Mouse (Mus musculus) heart, adult 8-10 months (tissue): ENCODE measurements around the gene Ssbp3. TPM values are rescaled to one million over a fixed set of nuclear protein-coding genes. Genes with fewer than 3 reads are reported as not detected.

ENCODE experiments used
- DNase-seq: peaks from one replicate; pipeline ENCODE4 v3.0.0; 2022; ENCODE audit warnings: low spot score
- total RNA-seq, 4 experiments: library from RNA; stranded (reverse); gene quantifications; 2 replicates each; pipeline ENCODE4 v1.2.4; 2022

Ssbp3 gene
- total RNA-seq, 4 experiments from 2014 or later: 34.2 to 42.5 (median 36.2) TPM

DNA sequence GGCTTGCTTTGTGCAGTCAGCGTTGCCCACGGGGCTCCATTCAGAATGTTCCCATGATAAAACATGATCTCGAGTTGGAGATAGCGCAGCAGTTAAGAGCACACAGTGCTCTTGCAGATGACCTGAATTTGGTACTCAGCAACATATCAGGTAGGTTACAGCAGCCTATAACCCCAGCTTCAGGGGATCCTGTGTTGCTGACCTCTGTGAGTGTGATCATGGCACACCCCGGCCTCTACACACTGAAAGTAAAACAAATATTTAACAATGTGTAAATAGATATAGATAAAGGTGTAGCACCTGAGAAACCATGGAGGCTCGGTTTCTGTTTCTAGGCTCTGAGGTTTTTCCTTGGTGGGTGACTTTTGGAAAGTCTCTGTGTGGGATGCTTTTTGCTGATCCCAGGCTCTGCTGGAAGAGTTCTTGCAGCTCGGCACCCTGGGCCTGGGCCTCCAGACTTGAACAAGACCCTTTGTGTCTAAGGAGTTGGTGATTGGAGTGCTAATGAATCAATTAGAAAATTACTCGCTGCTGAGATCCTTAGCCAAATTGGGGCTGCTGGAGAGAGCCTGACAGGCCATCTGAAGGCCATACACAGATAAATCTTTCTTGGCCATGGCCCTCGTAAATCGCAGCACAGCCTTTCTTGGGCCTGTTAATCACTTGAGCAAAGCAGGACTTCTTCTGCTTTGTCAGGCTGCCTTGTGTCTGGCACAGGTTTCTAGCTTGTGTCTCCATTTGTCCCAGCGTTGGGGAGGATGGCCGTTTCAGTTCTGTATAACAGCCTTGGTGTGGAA, 49.2 kb downstream of the Ssbp3 start:
- DNase-seq: no peak

DNA sequence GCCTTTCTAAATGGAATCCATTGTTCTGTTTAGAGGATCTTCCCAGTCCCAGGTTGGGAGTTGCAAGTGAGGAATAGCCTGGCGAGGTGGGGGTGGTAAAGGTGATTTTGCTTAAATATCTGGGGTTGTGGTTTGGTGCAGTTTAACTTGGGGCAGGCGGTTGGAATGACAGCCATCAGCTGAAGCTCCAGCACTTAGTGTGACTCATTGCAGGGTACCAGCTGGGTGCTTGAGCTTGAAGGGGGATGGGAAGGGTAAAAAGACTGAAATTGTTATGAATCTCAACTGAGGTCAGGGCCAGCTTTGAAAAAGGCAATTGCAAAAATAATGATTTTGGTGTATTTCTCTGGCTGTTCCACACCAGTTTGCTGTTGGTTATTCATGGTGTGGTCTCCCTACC, 50.0 kb downstream of the Ssbp3 start:
- DNase-seq: no peak

DNA sequence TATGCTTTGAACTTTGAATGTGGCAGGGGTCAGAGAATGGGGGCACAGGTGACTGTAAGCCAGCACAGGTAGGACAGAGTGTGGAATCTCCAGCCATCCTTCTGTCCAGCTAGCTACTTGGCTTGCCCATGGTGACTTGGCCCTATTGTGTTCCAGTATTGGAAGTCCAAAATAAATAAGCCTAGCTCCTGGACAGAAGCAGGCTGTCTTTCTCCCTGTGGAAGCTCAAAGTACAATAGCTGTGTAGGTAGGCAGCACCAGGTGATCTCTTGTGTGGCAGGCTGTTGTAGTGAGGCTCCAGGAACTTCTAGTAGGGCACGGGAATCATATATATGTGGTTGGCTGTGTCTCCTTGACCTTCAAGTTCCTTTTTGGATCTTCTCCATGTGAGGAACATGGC, 50.8 kb downstream of the Ssbp3 start:
- DNase-seq: no peak

DNA sequence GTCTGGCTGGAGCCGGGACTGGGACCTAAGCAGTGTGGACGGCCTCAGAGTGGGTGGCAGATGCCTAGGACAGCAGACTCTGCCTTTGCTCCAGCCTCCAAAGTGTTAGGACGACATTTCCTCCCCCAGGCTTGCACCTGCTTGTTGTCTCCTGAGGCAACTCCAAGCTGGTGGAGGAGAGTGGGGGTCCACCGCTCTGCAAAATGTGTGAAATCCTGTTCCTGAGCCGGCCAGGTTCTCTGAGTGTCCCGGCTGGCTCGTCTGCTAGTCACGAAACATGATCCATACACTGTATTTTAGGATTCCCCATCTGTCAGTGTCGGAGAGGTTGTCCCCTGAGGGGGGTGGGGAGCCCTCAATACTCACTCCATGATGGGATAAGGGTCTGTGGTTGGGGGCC, 53.9 kb downstream of the Ssbp3 start:
- no peak for DNase-seq

DNA sequence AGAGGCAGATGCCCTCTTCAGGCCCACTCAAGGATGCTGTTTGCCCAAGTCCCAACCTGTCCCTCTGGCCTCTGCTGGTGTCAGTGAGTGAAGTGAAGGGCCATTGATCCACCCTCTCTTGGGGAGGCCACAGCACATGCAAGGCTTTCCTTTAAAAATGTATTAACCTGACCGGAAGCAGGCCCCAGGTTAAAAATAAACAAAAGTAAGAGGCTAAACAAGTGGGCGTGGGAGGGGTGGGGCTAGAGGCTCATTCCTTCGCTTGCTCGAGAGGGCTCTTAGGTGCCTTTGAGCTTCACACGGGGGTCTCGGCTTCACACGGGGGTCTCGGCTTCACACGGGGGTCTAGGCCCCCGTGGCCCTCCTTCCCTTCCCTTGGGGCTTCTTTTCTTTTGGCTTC, 54.5 kb downstream of the Ssbp3 start:
- no peak for DNase-seq

DNA sequence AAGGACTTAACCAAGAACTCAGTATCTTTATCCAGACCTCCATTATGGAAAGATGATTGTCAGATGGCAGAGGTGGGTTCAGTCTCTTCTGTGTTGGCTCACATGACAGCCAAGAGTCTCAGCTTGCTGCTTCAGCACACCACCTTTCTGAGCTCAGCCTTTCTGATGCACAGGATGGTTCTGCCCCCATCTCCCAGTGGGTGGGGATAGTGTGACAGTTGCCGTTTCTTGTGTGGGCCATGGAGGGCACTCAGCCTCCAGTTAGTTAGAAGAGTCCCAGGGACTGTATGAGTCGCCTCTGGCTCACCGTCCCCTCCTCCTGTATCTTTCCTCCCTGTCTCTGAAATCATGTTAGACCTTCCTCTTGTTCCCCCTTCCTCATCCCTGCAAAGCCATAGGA, 55.9 kb downstream of the Ssbp3 start:
- no peak for DNase-seq

DNA sequence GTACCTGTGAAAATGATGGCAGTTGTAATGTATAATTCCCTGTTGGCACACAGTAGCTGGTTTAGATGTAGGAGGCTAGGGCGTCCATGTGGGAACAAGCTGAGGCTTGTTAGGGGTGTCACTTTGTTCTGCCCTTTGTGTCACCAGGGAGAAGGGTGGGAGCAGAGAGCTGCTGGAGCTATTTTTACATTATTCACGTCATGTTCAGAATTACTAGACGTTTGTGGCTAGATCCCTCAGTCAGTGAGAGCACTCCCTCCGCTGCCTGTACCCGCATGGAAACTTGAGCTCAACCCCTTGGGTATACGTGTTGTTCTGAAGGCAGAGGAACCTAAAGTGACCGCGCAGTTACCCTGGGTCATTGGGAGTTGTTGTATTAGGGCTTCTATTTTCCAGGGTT, 58.4 kb downstream of the Ssbp3 start:
- DNase-seq: no peak

DNA sequence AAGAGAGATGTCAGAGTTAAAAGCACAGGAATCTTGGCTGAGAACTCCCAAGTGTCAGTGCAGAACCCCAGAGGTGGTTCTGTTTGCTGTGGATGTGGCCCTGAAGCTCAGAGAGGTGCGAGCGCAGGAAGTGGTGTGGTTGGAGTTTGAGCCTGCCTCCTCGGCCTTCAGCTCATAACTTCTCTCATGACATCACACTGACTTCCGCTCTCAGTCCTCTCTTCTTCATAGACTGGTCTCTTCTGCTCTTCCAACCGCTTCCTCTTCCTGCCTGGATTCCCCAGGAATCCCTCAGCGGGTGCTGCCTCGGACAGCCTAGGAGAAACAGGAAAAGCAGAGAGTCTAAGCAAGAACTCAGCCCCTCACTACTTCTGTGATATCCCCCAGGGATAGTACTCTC, 60.3 kb downstream of the Ssbp3 start:
- no peak for DNase-seq

DNA sequence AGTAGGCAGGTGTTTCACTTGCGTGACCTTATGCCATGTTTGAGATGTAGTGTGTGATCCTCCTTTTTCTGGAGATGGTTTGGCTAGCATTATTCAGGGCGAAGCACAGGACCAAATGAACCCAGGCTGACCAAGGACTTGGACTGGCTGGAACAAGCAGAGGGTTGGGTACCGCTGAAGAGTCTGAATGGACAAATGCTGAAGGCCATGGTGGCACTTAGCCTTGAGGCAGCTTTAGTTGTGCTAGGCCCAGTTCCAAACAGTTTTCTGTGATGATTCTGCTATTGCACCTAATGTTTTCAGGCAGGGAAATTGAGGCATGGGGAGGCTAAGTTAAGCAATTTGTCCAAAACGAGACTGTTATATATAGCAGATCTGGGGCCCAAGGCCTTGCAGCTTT, 61.6 kb downstream of the Ssbp3 start:
- no peak for DNase-seq

DNA sequence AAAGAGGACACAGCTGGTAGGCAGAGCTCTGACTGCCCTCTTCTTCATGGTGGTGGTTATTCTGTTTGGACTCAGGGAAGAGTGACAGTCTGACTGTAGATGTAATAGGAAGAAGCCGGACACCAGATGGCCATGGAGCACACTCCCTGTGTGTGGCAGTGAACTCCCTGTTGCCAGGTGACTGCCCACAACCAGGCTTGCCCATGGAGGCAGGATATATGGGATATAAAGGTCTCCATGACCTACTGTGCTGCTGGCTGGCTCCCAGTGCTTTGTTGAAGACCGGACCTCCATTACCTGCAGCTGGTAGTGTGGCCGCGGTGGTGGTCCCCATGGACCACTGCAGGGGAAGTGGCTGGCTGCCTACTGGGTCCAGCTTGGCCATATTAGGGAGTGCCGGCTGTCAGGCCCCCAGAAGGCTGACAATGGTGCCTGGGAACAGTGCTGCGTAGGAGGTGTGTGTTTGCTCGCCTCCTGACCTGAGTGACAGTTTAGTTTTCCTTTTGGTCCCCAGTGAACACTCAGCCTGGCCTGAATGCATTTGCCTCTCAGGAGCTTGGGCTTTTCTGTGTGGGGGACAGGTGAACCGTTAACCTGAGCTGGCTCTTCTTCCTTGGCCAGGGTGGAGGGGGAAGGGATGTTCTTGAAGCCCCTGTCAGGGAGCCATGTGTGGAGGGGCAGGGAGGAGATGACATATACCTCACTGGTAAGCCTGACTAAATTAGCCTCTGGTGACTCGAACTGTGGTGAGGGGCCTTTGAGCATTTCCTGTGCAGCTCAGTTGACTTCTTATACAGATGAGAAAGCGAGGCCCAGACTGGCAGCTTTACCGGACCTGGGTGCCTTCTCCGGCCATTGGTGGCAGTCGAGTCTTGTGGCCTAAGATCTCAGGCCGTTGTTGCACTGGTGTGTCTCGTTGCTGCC, 62.2 kb downstream of the Ssbp3 start:
- DNase-seq: no peak

DNA sequence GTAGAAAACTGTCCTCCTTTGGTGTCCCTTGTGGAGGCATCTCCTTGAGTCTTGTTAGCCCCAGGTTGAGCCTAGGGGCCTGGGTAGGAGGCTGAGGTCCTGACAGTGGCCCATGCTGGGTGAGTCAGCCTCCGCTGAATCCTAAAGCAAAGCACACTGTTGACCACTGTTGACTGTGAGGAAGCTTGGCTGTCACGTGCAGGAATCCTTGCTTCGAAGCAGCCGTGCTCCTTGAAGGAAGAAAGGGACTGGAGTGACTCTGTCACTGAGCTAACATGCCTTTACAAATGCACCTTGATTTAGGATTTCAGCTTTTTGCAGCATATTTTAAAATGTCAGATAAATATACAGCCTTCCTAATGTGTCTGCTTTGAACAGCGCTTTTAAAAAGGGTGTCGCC, 64.8 kb downstream of the Ssbp3 start:
- no peak for DNase-seq

DNA sequence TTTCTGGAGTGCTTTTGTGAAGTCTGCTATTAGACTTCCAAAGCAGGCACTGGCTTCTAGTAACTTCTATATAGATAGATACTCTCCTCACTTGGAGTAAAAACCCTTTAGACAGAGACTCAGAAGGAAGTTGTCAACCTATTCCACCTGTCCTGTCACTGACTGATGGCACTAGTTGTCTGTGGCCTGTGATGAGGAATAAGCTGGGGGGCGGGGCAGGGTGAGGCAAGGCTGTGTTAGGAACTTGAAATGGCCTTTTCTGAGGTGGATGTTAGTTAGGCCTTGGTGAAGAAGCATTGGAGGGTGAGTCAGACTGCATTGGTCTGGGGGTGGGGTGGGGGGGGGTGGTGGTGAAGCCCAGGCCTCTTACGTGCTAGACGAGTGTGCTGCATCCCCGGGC, 65.4 kb downstream of the Ssbp3 start:
- no peak for DNase-seq

DNA sequence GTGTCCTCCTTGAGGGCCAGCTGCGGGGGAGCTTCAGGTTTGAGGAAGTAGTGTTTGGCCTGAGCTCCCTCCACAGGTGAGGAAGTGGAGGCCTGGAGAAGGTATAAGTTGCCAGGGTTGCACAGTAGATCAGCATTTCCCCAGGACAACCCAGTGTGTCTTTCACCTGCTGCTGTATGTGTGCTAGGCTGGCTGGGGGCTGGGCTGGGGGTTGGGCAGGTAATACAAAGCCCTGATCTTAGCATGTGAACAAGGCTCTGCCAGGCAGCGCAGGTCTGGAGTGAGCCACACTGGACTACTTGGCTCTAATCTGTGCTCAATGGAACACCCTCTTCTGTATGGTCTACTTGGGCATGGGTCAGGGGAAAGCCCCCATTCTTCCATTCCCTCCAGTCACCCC, 66.1 kb downstream of the Ssbp3 start:
- DNase-seq: no peak

DNA sequence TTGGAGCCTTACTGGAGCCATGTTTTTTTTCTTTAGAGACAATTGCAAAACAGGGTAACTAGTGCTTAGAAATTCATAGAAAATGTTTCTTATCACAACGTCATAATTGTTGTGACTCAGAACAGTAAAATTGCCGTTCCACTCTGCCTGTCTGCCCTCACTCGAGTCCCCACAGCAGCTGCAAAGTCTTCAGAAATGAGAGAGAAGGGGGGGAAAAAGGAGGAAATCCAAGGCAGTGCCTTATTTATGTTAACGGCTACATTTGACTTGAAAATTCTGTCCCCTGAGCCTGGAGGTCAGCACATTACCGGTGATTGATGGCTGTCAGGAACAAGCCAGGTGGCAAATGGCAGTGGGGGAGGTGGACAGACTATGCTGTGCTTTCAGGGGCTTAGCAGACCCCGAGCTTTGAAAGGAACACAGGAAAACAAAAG, 66.7 kb downstream of the Ssbp3 start:
- no peak for DNase-seq

DNA sequence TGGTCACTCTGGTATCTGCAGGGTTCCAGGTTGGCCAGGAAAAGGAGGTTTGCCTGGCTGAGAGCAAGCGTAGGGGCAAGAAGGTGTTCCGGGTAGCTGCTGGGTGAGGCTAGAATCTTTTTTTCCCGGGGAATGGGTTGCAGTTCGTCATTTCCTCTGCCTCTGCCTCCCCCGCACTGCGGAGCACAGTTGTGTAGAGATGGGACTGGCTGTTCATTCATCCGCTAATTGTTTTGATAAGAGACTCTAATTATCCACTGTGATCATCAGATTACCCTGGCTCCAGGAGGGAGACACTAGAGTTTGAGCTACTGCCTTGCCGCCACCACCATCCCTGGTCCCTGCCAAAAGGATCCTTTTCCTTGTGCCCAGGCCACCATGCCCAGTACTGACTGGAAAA, 67.9 kb downstream of the Ssbp3 start:
- peak; percentile 59 for DNase-seq

DNA sequence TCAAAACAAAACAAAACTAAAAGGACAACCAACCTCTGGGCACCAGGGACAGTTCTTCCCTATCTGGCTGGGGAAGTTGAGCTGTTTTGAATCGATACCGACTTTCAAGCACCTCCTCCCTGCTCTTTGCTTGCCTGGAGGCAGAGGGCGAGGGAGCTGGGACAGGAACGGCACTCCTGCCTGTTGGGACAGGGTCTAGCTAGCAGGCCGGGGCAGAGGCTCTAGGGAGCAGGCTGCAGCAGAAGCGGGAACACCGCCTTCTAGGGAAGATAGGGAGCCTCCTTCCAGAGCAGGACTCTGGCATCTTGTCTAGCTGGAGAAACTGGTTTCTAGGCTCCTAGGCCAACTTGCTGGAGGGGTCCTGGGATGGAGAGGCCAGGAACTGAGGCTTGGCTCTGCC, 70.2 kb downstream of the Ssbp3 start:
- DNase-seq: no peak

DNA sequence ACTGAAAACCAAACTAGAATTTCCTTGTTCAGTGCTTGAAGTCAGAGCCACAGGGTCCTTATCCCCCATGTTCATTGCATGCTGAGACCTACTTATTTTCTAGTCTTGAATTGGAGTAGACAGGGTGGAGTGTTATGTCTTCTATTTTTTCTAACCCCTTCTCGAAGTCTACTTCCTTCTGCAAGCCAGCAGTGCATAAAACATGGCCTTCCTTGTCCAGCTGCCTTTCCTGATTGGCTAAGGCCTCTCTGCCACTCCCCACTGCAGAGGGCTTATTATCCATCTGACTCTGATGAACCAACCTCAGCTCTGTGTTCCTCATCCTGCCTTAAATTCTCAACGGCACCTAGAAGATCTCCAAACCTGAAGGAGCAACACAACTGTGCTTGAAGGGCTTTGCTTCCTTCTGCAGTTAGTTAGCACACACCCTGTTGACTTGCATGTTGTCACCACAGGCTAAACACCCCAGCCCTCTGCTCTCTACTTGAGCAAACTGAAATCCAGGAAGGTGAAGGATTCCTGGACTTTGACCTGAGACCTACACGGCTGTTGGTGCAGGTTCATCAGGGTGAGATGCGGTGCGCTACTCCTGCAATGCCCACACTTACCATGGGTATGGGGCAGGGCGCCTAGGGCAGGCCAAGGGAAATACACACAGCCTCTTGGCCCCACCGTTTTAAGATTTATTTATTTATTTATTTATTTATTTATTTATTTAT, 71.0 kb downstream of the Ssbp3 start:
- no peak for DNase-seq

DNA sequence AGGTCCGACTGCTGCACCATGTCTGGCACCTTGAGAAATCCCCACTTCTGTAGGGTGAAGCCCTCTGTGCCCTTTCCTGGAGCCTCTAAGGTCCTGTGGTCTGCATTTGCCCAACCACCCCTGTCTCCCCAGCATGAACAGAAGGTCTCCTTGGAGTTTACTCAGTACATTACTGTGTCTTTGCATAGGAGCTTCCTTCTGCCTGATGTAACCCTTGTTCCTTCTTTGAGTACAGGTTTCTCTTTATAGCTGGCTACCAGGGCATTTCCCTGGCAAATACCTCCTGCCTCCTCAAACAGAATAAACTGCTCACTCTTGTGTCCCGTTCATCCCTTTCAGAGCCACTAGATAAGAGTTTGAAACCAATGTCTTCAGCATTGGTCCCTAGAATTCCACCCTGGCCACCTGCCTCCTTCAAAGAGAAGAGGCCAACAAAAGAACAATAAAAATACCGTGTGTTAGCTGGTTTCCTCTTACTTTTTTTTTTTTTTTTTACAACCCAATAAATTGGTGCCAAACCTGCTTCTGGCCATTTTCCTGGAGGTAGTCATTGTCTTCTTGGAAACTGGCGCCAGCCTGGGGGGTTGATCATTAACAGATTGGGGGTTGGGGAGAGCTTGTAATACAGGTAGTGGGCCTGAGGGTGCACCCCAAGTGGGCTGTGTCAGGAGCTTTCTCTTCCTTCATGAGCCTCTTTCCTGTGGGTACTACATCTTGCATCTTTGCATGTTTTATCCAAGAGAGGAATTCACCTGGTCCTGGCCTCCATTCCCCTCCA, 72.0 kb downstream of the Ssbp3 start:
- DNase-seq: no peak

DNA sequence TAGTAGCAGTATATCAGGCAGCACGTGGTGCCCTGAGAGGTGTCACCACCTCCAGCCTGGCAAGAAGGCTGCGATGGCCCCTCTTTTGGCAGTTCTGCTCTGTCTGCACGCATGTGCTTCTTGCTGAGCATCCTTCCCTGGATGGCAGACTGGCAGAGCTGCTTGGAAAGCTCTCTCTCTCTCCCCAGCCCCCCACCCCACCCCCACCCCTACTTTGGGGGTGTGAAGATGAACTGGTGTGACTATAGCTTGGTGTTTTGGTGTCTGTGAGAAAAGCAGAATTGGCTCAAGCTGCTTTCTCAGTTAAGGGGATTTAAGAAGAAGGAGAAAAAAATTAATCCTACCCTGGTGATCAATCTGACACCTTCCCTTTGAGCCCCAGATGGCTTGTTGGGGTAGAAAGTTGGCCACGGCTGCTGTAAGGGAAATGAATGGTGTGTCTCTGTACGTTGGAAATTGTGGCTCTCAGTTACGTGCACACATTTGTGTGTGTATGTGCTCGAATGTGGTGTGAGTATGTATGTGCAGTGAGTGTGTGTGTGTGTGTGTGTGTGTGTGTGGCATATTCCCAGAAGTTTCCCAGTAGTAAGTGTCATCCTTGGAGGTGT, 73.5 kb downstream of the Ssbp3 start:
- no peak for DNase-seq

DNA sequence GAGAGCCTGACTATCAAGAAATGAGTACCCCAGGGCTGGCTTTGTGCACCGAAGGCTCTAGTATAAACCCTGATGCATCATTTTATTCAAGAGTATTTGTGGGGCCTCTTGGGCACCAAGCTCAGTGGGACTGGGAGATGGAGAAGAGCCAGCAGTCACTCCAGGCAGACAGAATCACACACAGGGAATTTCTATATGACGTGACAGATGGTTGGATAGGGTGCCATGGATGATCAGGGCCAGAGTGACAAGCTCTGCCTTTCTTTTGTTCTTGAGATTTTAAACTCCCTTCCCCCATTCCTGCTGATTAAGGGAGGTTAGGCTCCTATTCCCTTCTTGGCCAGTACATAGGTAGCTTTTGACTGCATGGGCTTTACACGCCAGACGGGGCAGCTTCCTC, 74.8 kb downstream of the Ssbp3 start:
- no peak for DNase-seq
